Mouse (Mus musculus) limb, embryonic 10.5 days (tissue): Measurements from ENCODE around the gene Tmod1. TPM values are rescaled to one million over a fixed set of nuclear protein-coding genes. Genes with fewer than 3 reads are reported as not detected.

Experiments used
- DNase-seq: peaks from one replicate; pipeline ENCODE4 v3.0.0-alpha.2; 2017; ENCODE audit warnings: low spot score
- H3K27ac ChIP-seq: fragments of 300-500 bp; sonication (generic); 2 replicates; pipeline ENCODE4 v1.5.1; 2016; ENCODE audit warnings: mild to moderate bottlenecking
- H3K27me3 ChIP-seq: fragments of 300-500 bp; sonication (generic); 2 replicates; pipeline ENCODE4 v1.6.1; 2016; ENCODE audit warnings: low read depth, mild to moderate bottlenecking; ENCODE audit not compliant: poor library complexity, severe bottlenecking
- H3K36me3 ChIP-seq: fragments of 300-500 bp; sonication (generic); 2 replicates; pipeline ENCODE4 v1.6.1; 2016; ENCODE audit warnings: mild to moderate bottlenecking, moderate library complexity
- H3K4me1 ChIP-seq: fragments of 300-500 bp; sonication (generic); 2 replicates; pipeline ENCODE4 v1.6.1; 2016
- H3K4me3 ChIP-seq: fragments of 300-500 bp; sonication (generic); 2 replicates; pipeline ENCODE4 v1.5.1; 2016; ENCODE audit warnings: mild to moderate bottlenecking, moderate library complexity
- H3K9me3 ChIP-seq: fragments of 300-500 bp; sonication (generic); replicated peaks from 2 replicates; pipeline ENCODE4 v1.6.1; 2016; ENCODE audit warnings: mild to moderate bottlenecking
- WGBS: fragments of 180-500 bp; shearing (Covaris S2); methylation state at CpG from one replicate; pipeline ENCODE4 v1.1.7; 2016; 5-methylcytosine and 5-hydroxymethylcytosine counted together
- polyA plus RNA-seq: library from polyadenylated mRNA; unstranded; fragments of >200 nt; fragmentation: Nextera tagmentation; extraction: Ambion mirVana; gene quantifications from 2 replicates; pipeline ENCODE4 v1.2.1, GENCODE M21; 2016

Gene Tmod1
- polyA plus RNA-seq, 1 experiment from 2014 or later, result 2.0 TPM

GRCm38 (mm10) chr4:46033197-46033596 lies 5.5 kb upstream of the Tmod1 start:
- no peaks in the 10 kb centered on the region for H3K4me1 ChIP-seq
- H3K9me3 ChIP-seq, result no peaks in the 10 kb centered on the region
- 80% methylated on average over 2 of the region's 2 CpGs for WGBS
- DNase-seq, result no peak
- H3K4me3 ChIP-seq, result no peak overlapping the region
- no peaks in the 10 kb centered on the region for H3K36me3 ChIP-seq
- no peak overlapping the region for H3K27ac ChIP-seq
- H3K27me3 ChIP-seq, result peaks cover 31% of the 10 kb centered on the region

GRCm38 (mm10) chr4:46038591-46038891 lies 194 bp upstream of the Tmod1 start:
- Histone ChIP-seq H3K27ac (no peak overlapping the region), H3K4me1 (peaks cover 33% of the 10 kb centered on the region), H3K4me3 (peak overlapping the region; percentile 70), H3K27me3 (peaks cover 77% of the 10 kb centered on the region), H3K36me3 (no peaks in the 10 kb centered on the region), H3K9me3 (no peaks in the 10 kb centered on the region)
- 17% methylated on average over 12 of the region's 12 CpGs for WGBS
- DNase-seq, result no peak

GRCm38 (mm10) chr4:46039899-46040298 lies 1.2 kb downstream of the Tmod1 start:
- Histone ChIP-seq H3K4me1 (peaks cover 33% of the 10 kb centered on the region), H3K4me3 (peak overlapping the region; percentile 70), H3K27me3 (peaks cover 80% of the 10 kb centered on the region), H3K36me3 (no peaks in the 10 kb centered on the region), H3K9me3 (no peaks in the 10 kb centered on the region), H3K27ac (0 out of 2 replicates have a peak overlapping the region, but pooled peaks have one; percentile 76)
- WGBS, result 14% methylated on average over 6 of the region's 6 CpGs
- no peak for DNase-seq

- H3K36me3 ChIP-seq, result no peaks in the 10 kb centered on the region
- DNase-seq, result no peak
- H3K27ac ChIP-seq, result no peak overlapping the region; the same call in 1 of the 2 replicates
- no peaks in the 10 kb centered on the region for H3K9me3 ChIP-seq
- H3K27me3 ChIP-seq, result peaks cover 77% of the 10 kb centered on the region
- peaks cover 33% of the 10 kb centered on the region for H3K4me1 ChIP-seq
- no peak overlapping the region for H3K4me3 ChIP-seq
- 15% methylated on average over 9 of the region's 9 CpGs for WGBS
Measured at GRCm38 (mm10) chr4:46040594-46041192, 2.0 kb downstream of the Tmod1 start.

GRCm38 (mm10) chr4:46041761-46042504 lies 3.2 kb downstream of the Tmod1 start:
- H3K27me3 ChIP-seq, result peaks cover 67% of the 10 kb centered on the region
- peaks cover 33% of the 10 kb centered on the region for H3K4me1 ChIP-seq
- no peak for DNase-seq
- WGBS, result 35% methylated on average over 7 of the region's 7 CpGs
- H3K27ac ChIP-seq, result no peak overlapping the region
- H3K9me3 ChIP-seq, result no peaks in the 10 kb centered on the region
- H3K36me3 ChIP-seq, result no peaks in the 10 kb centered on the region
- H3K4me3 ChIP-seq, result no peak overlapping the region

- no peak for DNase-seq
- Histone ChIP-seq H3K9me3 (no peaks in the 10 kb centered on the region), H3K27me3 (peaks cover 61% of the 10 kb centered on the region), H3K27ac (no peak overlapping the region), H3K36me3 (no peaks in the 10 kb centered on the region), H3K4me3 (no peak overlapping the region), H3K4me1 (peaks cover 33% of the 10 kb centered on the region)
- WGBS, result 63% methylated on average over 5 of the region's 5 CpGs
Measured at GRCm38 (mm10) chr4:46042505-46042850, 3.7 kb downstream of the Tmod1 start.

GRCm38 (mm10) chr4:46043361-46043760 lies 4.6 kb downstream of the Tmod1 start:
- WGBS, result 85% methylated on average over 8 of the region's 8 CpGs
- no peak overlapping the region for H3K4me3 ChIP-seq
- DNase-seq, result no peak

GRCm38 (mm10) chr4:46047971-46048370 lies 9.2 kb downstream of the Tmod1 start:
- Histone ChIP-seq H3K9me3 (no peaks in the 10 kb centered on the region), H3K36me3 (no peaks in the 10 kb centered on the region), H3K4me3 (no peak overlapping the region), H3K27ac (no peak overlapping the region), H3K27me3 (0 out of 2 replicates have a peak, but pooled peaks cover 8% of the 10 kb centered on the region), H3K4me1 (no peaks in the 10 kb centered on the region)
- DNase-seq, result no peak
- WGBS, result 79% methylated on average over 4 of the region's 4 CpGs

More at GRCm38 (mm10) chr4:46043361-46043760, 4.6 kb downstream of the Tmod1 start:
- Histone ChIP-seq H3K9me3 (no peaks in the 10 kb centered on the region), H3K27ac (no peak overlapping the region), H3K27me3 (peaks cover 53% of the 10 kb centered on the region), H3K4me1 (peaks cover 33% of the 10 kb centered on the region), H3K36me3 (no peaks in the 10 kb centered on the region)

- 89% methylated on average over 7 of the region's 7 CpGs for WGBS
- no peaks in the 10 kb centered on the region for H3K36me3 ChIP-seq
- H3K27me3 ChIP-seq, result 0 out of 2 replicates have a peak, but pooled peaks cover 4% of the 10 kb centered on the region
- no peak overlapping the region for H3K4me3 ChIP-seq
- no peaks in the 10 kb centered on the region for H3K4me1 ChIP-seq
- H3K27ac ChIP-seq, result no peak overlapping the region
- DNase-seq, result no peak
- no peaks in the 10 kb centered on the region for H3K9me3 ChIP-seq
Measured at GRCm38 (mm10) chr4:46048418-46048817, 9.7 kb downstream of the Tmod1 start.

- no peak for DNase-seq
- Histone ChIP-seq H3K36me3 (no peaks in the 10 kb centered on the region), H3K4me3 (no peak overlapping the region), H3K27me3 (no peaks in the 10 kb centered on the region), H3K27ac (no peak overlapping the region), H3K9me3 (no peaks in the 10 kb centered on the region), H3K4me1 (no peaks in the 10 kb centered on the region)
- 88% methylated on average over 9 of the region's 9 CpGs for WGBS
Measured at GRCm38 (mm10) chr4:46053323-46054107, 14.8 kb downstream of the Tmod1 start.

GRCm38 (mm10) chr4:46056163-46056562 lies 17.4 kb downstream of the Tmod1 start:
- Histone ChIP-seq H3K4me1 (no peaks in the 10 kb centered on the region), H3K36me3 (no peaks in the 10 kb centered on the region), H3K4me3 (no peak overlapping the region), H3K9me3 (no peaks in the 10 kb centered on the region), H3K27ac (no peak overlapping the region), H3K27me3 (no peaks in the 10 kb centered on the region)
- WGBS, result 90% methylated on average over 5 of the region's 5 CpGs
- DNase-seq, result no peak

GRCm38 (mm10) chr4:46061259-46061962 lies 22.7 kb downstream of the Tmod1 start:
- no peak for DNase-seq
- Histone ChIP-seq H3K27me3 (0 out of 2 replicates have a peak, but pooled peaks cover 19% of the 10 kb centered on the region), H3K27ac (no peak overlapping the region), H3K36me3 (no peaks in the 10 kb centered on the region), H3K4me3 (no peak overlapping the region), H3K4me1 (peaks cover 15% of the 10 kb centered on the region), H3K9me3 (no peaks in the 10 kb centered on the region)
- WGBS, result 95% methylated on average over 12 of the region's 12 CpGs
